Mouse (Mus musculus) liver, embryonic 12.5 days (tissue): ENCODE results near the gene Krt25. TPM values are rescaled to one million over a fixed set of nuclear protein-coding genes. Genes with fewer than 3 reads are reported as not detected.

Source experiments
- ATAC-seq: fragments of 200-750 bp; cut with Nextera tagmentation; 2 replicates; pipeline ENCODE4 v1.8.0; 2017; ENCODE audit warnings: moderate number of reproducible peaks, mild to moderate bottlenecking, moderate library complexity
- H3K27ac ChIP-seq: fragments of 300-500 bp; sonication (generic); 2 replicates; pipeline ENCODE4 v1.5.1; 2016; ENCODE audit warnings: mild to moderate bottlenecking
- H3K27me3 ChIP-seq: fragments of 300-500 bp; sonication (generic); replicated peaks from 2 replicates; pipeline ENCODE4 v1.6.1; 2016; ENCODE audit warnings: mild to moderate bottlenecking, moderate library complexity
- H3K36me3 ChIP-seq: fragments of 300-500 bp; sonication (generic); 2 replicates; pipeline ENCODE4 v1.6.1; 2016; ENCODE audit warnings: mild to moderate bottlenecking, moderate library complexity
- H3K4me1 ChIP-seq: fragments of 300-500 bp; sonication (generic); 2 replicates; pipeline ENCODE4 v1.6.1; 2016
- H3K4me2 ChIP-seq: fragments of 300-500 bp; sonication (generic); 2 replicates; pipeline ENCODE4 v1.6.1; 2016; ENCODE audit warnings: mild to moderate bottlenecking, moderate library complexity
- H3K4me3 ChIP-seq: fragments of 300-500 bp; sonication (generic); 2 replicates; pipeline ENCODE4 v1.5.1; 2016; ENCODE audit warnings: mild to moderate bottlenecking, moderate library complexity
- H3K9ac ChIP-seq: fragments of 300-500 bp; sonication (generic); 2 replicates; pipeline ENCODE4 v1.6.1; 2016; ENCODE audit warnings: mild to moderate bottlenecking, moderate library complexity
- H3K9me3 ChIP-seq: fragments of 300-500 bp; sonication (generic); replicated peaks from 2 replicates; pipeline ENCODE4 v1.6.1; 2016; ENCODE audit warnings: mild to moderate bottlenecking, moderate library complexity
- WGBS: fragments of 180-500 bp; shearing (Covaris S2); methylation state at CpG from one replicate; pipeline ENCODE4 v1.1.7; 2016; ENCODE audit not compliant: insufficient replicate concordance; 5-methylcytosine and 5-hydroxymethylcytosine counted together
- polyA plus RNA-seq: library from polyadenylated mRNA; unstranded; fragments of >200 nt; fragmentation: Nextera tagmentation; extraction: Ambion mirVana; gene quantifications from 2 replicates; pipeline ENCODE4 v1.2.1, GENCODE M21; 2016

The Krt25 gene
- not detected in 2 replicates for polyA plus RNA-seq

DNA sequence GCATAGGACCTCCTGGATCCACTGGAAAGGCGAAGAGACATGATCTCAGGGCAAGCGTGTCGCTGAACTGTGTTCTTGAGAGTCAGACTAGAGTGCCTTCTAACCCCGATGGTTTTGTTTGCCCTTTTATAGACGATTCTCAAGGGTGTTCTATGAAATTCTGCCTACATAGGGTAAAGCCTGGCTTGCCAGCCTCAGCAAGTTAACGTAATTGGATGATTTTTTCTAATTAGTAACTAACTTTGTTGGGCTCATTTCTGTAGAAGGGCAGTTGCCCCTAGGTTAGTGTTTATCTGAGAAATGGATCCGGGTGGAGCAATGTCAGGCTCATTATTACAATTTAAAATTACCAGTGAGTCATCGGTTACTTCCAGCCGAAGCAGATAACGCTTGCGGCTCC is at the start of gene Krt25:
Gene Krt25 (minus strand): TSS at position 101 of the 400 bp plus-strand sequence.
- H3K4me1 ChIP-seq: no peaks in the 10 kb centered on the region
- WGBS: 80% methylated on average over 11 of the region's 11 CpGs

DNA sequence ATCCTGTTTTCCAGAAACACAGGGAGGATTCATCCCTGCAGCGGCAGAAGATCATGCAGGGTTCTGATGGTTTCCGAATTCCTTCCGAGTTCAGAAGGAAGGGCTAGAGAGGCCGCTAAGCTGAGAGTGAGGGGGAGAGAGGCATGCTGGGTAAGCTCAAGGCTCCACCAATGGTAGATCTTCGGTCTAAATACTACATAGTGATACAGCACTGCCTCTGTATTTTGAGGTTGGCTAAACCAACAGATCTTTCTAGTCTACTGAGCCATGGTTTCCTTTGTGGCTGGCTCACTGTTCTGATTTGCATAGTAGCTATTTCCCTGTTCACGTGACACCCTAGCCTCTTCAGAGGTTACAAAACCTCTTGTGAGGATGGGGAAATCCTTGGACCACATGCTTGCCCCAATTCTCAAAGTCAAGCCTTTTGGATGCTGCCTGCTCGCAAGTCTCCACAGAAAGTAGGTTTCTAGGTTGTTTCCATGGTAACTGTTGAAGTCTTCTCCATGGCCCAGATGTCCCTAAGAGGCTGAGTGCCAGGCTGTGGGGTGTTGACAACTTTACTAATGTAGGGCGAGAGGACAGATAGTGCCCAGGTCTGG is 47.2 kb upstream of the Krt25 start:
- H3K4me2 ChIP-seq: no peak overlapping the region
- no peak overlapping the region for H3K9ac ChIP-seq
- H3K4me1 ChIP-seq: no peaks in the 10 kb centered on the region
- no peaks in the 10 kb centered on the region for H3K36me3 ChIP-seq
- H3K9me3 ChIP-seq: no peaks in the 10 kb centered on the region
- no peak overlapping the region for H3K4me3 ChIP-seq
- 63% methylated on average over 8 of the region's 8 CpGs for WGBS
- peaks cover 11% of the 10 kb centered on the region; the same call in 1 of the 2 replicates for H3K27me3 ChIP-seq
- ATAC-seq: no peak
- no peak overlapping the region for H3K27ac ChIP-seq

More for the DNA sequence above, at the start of gene Krt25:
- Histone ChIP-seq H3K9ac (no peak within 1 kb of the TSS), H3K36me3 (no peaks in the 10 kb centered on the region), H3K9me3 (no peaks in the 10 kb centered on the region), H3K27me3 (no peaks in the 10 kb centered on the region), H3K4me3 (no peak within 1 kb of the TSS), H3K4me2 (no peak within 1 kb of the TSS), H3K27ac (no peak within 1 kb of the TSS)
- no peak for ATAC-seq

DNA sequence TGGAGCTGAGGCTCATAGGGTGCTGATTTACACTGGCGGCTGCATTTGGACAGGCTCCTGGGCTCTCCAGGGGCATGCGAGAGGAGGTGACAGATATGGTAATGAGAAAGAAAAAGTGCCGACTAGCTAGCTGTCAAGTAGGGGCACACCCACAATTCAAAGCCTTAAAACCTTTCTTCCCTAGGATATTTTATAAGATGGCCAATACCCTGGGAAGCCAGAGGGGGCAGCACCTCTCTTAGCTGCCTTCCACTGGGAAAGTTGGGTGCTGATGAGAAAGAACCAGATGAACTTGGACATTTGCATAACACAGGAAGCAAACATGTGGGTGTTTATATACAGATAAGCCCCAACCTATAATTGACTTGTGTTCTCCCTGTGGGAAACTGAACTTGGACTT is 46.5 kb upstream of the Krt25 start:
- ATAC-seq: no peak
- H3K9ac ChIP-seq: no peak overlapping the region
- H3K4me3 ChIP-seq: no peak overlapping the region
- no peaks in the 10 kb centered on the region for H3K4me1 ChIP-seq
- no peak overlapping the region for H3K27ac ChIP-seq
- H3K4me2 ChIP-seq: no peak overlapping the region
- WGBS: 24% methylated on average over 3 of the region's 3 CpGs
- no peaks in the 10 kb centered on the region for H3K9me3 ChIP-seq
- H3K36me3 ChIP-seq: no peaks in the 10 kb centered on the region
- H3K27me3 ChIP-seq: peaks cover 11% of the 10 kb centered on the region; the same call in 1 of the 2 replicates

DNA sequence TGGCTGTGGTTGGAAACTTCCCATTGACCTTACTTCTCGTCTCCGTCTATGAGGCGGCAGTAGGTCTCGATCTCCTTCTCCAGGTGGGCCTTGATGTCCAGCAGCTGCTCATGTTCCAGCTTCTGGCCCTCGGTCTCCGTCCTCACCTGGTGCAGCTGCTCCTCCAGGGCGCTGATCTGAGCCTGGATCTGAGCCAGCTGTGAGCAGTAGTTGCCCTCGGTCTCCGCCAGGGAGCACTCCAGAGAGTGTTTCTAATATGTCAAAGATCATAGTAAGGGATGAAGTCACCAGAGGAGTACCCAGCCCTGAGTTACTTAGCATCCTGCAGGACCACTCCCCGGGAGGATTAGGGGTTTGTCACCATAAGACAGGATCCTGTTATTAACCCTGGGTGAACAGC is 44.0 kb upstream of the Krt25 start:
- ATAC-seq: no peak
- Histone ChIP-seq H3K27ac (no peak overlapping the region), H3K36me3 (no peaks in the 10 kb centered on the region), H3K4me3 (no peak overlapping the region), H3K9ac (no peak overlapping the region), H3K27me3 (peaks cover 11% of the 10 kb centered on the region; the same call in 1 of the 2 replicates), H3K4me1 (no peaks in the 10 kb centered on the region), H3K4me2 (no peak overlapping the region), H3K9me3 (no peaks in the 10 kb centered on the region)
- WGBS: 31% methylated on average over 10 of the region's 10 CpGs

DNA sequence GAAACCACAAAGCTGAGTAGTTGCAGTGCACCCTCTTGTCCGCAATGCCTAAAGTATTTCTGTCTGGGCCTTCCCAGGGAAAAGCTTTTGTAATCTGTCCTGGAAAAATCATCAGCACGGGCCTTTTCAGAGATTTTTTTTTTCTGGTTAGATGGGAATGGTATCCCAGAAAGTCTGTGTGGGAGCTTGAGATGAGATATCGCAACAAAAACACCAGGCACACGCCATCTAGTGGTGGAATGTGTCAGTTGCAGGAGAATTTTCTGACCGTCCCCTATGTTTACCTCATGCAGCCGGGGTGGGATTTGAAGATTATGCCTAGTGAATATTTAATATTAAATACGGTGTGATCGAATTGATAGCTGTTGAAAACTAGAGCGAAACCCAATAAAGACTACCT is 41.7 kb upstream of the Krt25 start:
- WGBS: 18% methylated on average over 9 of the region's 9 CpGs
- no peaks in the 10 kb centered on the region for H3K9me3 ChIP-seq
- H3K4me1 ChIP-seq: no peaks in the 10 kb centered on the region
- no peak for ATAC-seq
- H3K27ac ChIP-seq: no peak overlapping the region
- H3K4me2 ChIP-seq: no peak overlapping the region
- no peaks in the 10 kb centered on the region for H3K36me3 ChIP-seq
- H3K27me3 ChIP-seq: peaks cover 11% of the 10 kb centered on the region; the same call in 1 of the 2 replicates
- no peak overlapping the region for H3K4me3 ChIP-seq
- no peak overlapping the region for H3K9ac ChIP-seq

DNA sequence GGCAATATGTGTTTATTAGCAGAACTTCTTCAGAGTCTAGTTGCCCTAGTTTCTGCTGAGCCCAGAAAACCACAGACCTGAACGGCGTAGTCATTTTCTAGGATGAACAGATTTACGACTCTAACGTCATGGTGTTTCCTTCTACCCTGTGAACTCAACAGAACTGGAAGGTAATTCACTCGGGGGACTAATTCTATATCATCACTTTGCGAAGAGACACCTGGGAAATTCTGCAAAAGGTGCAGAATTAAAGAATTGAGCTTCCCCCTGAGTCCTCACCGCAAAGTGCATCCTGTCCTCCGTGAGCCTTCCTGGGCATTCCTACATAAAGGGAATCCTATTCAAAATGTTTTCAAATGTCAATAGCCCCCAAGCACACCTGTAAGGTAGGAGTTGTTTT is 38.7 kb upstream of the Krt25 start:
- Histone ChIP-seq H3K36me3 (no peaks in the 10 kb centered on the region), H3K4me2 (no peak overlapping the region), H3K4me1 (no peaks in the 10 kb centered on the region), H3K9ac (no peak overlapping the region), H3K9me3 (no peaks in the 10 kb centered on the region), H3K27ac (no peak overlapping the region), H3K4me3 (no peak overlapping the region), H3K27me3 (peaks cover 4% of the 10 kb centered on the region; the same call in 1 of the 2 replicates)
- 77% methylated on average over 8 of the region's 8 CpGs for WGBS
- no peak for ATAC-seq

DNA sequence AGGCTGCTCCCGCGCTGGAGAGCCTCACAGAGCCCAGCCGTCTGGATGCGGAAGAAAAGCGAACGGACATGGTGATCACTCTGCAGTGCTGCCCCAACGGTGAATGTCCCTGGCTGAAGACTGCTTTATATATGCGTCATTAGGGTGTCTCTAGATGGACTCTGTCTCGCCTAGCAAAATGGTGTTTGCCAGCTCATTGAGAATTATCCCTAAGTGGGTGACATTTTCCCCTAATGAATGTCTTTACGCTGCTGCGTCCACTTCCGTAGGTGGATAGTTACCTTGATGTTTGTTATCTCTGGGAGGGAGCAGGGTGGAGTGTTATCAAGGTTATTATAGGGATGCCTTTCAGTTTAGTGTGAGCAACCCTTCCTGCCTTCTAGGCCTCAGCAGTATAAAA is 28.3 kb upstream of the Krt25 start, which contains the start of gene Krt27:
Gene Krt27 (minus strand): TSS at position 101 of the 400 bp plus-strand sequence.
- no peak for ATAC-seq
- Histone ChIP-seq H3K9ac (no peak within 1 kb of the TSS), H3K27me3 (peaks cover 3% of the 10 kb centered on the region; the same call in 1 of the 2 replicates), H3K4me1 (no peaks in the 10 kb centered on the region), H3K9me3 (no peaks in the 10 kb centered on the region), H3K4me3 (no peak within 1 kb of the TSS), H3K27ac (no peak within 1 kb of the TSS), H3K36me3 (no peaks in the 10 kb centered on the region), H3K4me2 (no peak within 1 kb of the TSS)
- WGBS: 63% methylated on average over 12 of the region's 12 CpGs

DNA sequence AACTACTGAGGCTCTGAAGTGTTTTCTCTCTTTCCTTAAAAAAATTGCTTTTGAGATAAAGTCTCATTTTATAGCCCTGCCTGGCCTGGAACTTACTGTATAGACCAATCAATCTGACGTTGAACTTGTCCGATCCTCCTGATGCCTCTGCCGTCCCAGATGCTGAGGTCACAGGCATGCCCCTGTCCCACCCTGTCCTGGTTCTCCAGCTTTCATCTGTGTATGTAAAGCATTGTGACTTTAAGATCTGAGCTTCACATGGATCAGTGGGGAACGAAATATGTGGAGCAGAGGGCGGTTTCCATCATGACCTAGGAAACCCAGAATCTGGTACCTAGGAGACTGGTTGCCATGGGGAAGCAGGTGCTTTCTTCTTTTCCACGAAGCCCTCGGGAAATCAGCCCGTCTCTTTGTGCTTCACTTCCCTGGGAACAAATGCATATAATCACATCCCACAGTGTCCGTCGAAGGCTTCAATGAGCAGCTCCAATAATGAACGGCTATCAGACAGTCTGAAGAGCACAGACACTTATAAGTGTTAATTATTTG is 16.6 kb upstream of the Krt25 start:
- no peak overlapping the region for H3K4me2 ChIP-seq
- no peaks in the 10 kb centered on the region for H3K4me1 ChIP-seq

DNA sequence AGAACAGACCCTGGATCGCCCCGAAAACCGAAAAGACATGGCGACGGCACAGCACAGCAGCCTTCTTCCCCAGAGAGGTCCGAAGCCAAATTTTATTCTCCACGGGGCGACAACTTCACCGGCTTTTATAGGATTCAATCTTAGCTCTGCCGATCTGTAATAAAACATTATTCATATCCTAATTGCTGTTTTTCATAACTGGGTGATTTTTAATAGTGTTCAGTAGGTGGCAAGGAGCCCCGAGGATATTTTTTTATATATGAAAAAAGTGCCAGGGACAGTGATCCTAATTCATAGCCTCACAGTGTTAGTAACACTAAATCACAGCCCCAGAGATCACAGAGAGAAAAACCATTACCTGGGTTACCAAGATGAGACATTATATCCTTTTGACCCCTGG is 15.1 kb upstream of the Krt25 start, which contains the start of gene Krt26:
Gene Krt26 (minus strand): TSS at position 101 of the 400 bp plus-strand sequence.
- Histone ChIP-seq H3K36me3 (no peaks in the 10 kb centered on the region), H3K27ac (no peak within 1 kb of the TSS), H3K4me1 (no peaks in the 10 kb centered on the region), H3K4me2 (no peak within 1 kb of the TSS), H3K4me3 (no peak within 1 kb of the TSS), H3K9ac (no peak within 1 kb of the TSS), H3K9me3 (no peaks in the 10 kb centered on the region), H3K27me3 (no peaks in the 10 kb centered on the region)
- WGBS: 79% methylated on average over 11 of the region's 11 CpGs
- ATAC-seq: no peak

More for the DNA sequence above, 16.6 kb upstream of the Krt25 start:
- Histone ChIP-seq H3K36me3 (no peaks in the 10 kb centered on the region), H3K4me3 (no peak overlapping the region), H3K9ac (no peak overlapping the region), H3K27ac (no peak overlapping the region), H3K27me3 (no peaks in the 10 kb centered on the region), H3K9me3 (no peaks in the 10 kb centered on the region)
- ATAC-seq: no peak
- 68% methylated on average over 11 of the region's 11 CpGs for WGBS

DNA sequence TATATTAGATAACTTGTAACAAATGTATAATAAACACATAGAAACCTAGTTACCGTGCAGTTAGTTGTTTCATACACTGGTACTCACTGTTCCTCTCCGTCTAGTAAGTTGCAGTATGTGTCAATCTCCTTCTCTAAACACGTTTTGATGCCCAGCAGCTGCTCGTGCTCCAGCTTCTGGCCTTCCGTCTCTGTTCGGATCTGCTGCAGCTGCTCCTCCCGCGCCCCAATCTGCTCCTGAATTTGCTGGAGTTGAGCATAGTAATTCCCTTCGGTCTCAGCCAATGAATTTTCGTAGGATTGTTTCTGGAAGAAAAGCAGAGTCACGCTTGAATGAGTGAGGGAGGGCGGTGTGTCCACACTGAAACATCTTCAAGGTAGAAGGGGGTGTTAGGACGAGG is 10.7 kb upstream of the Krt25 start:
- Histone ChIP-seq H3K4me3 (no peak overlapping the region), H3K9me3 (no peaks in the 10 kb centered on the region), H3K36me3 (no peaks in the 10 kb centered on the region), H3K9ac (no peak overlapping the region), H3K27me3 (no peaks in the 10 kb centered on the region; the same call in 1 of the 2 replicates), H3K4me1 (no peaks in the 10 kb centered on the region), H3K4me2 (no peak overlapping the region), H3K27ac (no peak overlapping the region)
- no peak for ATAC-seq
- 68% methylated on average over 13 of the region's 13 CpGs for WGBS

DNA sequence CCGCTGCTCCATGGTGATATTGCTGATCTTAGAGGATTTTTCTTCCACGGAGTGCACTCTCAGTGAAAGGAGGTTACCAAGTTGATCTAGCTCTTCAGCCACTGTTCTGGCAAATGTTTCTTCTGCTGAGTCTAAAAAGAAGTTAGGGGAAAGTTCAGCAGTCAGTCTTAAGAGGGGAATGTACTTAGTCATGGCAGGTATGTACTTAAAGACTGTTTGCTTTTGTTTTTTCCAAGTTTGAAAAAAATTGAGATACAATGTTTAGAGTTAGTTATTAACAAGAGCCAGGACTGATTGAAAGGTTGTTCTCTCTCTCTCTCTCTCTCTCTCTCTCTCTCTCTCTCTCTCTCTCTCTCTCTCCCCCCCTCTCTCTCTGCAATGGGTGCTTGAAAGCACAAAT is 6.9 kb upstream of the Krt25 start:
- ATAC-seq: no peak

DNA sequence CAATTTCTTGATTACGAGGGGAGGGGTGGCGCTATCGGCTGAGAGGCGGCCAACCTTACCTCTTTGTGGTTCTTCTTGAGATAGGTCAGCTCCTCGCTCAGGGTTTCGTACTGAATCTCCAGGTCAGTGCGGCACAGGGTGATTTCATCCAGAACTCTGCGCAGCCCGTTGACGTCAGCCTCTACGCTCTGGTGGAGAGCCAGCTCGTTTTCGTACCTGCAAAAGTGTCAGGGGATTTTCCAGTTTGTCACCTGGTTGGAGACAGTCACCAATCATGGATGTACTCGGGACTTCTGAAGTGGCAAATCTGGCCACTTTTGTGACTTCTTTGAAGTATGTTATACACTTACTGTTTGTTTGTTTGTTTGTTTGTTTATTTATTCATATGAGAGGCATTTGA is 1.7 kb downstream of the Krt25 start:
- H3K9ac ChIP-seq: no peak overlapping the region
- no peak for ATAC-seq
- no peaks in the 10 kb centered on the region for H3K36me3 ChIP-seq
- no peaks in the 10 kb centered on the region for H3K27me3 ChIP-seq
- WGBS: 64% methylated on average over 14 of the region's 14 CpGs
- H3K4me1 ChIP-seq: no peaks in the 10 kb centered on the region
- H3K4me3 ChIP-seq: no peak overlapping the region
- no peaks in the 10 kb centered on the region for H3K9me3 ChIP-seq
- no peak overlapping the region for H3K4me2 ChIP-seq
- H3K27ac ChIP-seq: no peak overlapping the region

More for the DNA sequence above, 6.9 kb upstream of the Krt25 start:
- H3K27me3 ChIP-seq: no peaks in the 10 kb centered on the region; the same call in 1 of the 2 replicates
- 52% methylated on average over 2 of the region's 2 CpGs for WGBS
- no peaks in the 10 kb centered on the region for H3K4me1 ChIP-seq
- no peaks in the 10 kb centered on the region for H3K36me3 ChIP-seq
- no peak overlapping the region for H3K4me3 ChIP-seq
- no peak overlapping the region for H3K4me2 ChIP-seq
- no peaks in the 10 kb centered on the region for H3K9me3 ChIP-seq
- no peak overlapping the region for H3K9ac ChIP-seq
- H3K27ac ChIP-seq: no peak overlapping the region
